31 mouse cellular contexts compared by ENCODE assay signal in genomic region chr4:88409279-88409678, GRCm38 (mm10).
"Had no signal": no experiment of that assay in that cellular context is flagged by ENCODE, and none has a peak within 500 bp of the region (broad histone marks: within the 10 kb centered on the region; RNA-seq: fewer than 3 reads in every experiment).

No protein-coding gene starts in this region.

- H3K36me3 ChIP-seq: limb, embryonic 13.5 days; limb, embryonic 15.5 days; lung, embryonic 15.5 days; midbrain, embryonic 15.5 days; neural tube, embryonic 12.5 days had no signal

- H3K4me1 ChIP-seq: limb, embryonic 10.5 days; liver, embryonic 12.5 days; liver, embryonic 13.5 days had no signal

- H3K9ac ChIP-seq: limb, embryonic 12.5 days; limb, embryonic 13.5 days; limb, embryonic 15.5 days; liver, embryonic 12.5 days; liver, embryonic 13.5 days; liver, embryonic 14.5 days; liver, embryonic 15.5 days; liver, postnatal 0 days; lung, embryonic 14.5 days; lung, embryonic 15.5 days; midbrain, embryonic 12.5 days; midbrain, embryonic 13.5 days; midbrain, embryonic 15.5 days; neural tube, embryonic 12.5 days had no signal

- H3K4me2 ChIP-seq: limb, embryonic 12.5 days; limb, embryonic 13.5 days; limb, embryonic 15.5 days; liver, embryonic 11.5 days; liver, embryonic 12.5 days; liver, embryonic 13.5 days; liver, embryonic 15.5 days; lung, embryonic 14.5 days; lung, embryonic 15.5 days; midbrain, embryonic 11.5 days; midbrain, embryonic 12.5 days; midbrain, embryonic 13.5 days; midbrain, embryonic 15.5 days; neural tube, embryonic 12.5 days had no signal

- H3K27ac ChIP-seq: limb, embryonic 10.5 days; limb, embryonic 12.5 days; limb, embryonic 13.5 days; limb, embryonic 15.5 days; liver, embryonic 12.5 days; liver, embryonic 13.5 days; liver, embryonic 14.5 days; liver, embryonic 15.5 days; lung, embryonic 15.5 days; macrophage; midbrain, embryonic 10.5 days; midbrain, embryonic 12.5 days; midbrain, embryonic 13.5 days; midbrain, embryonic 15.5 days; neural tube, embryonic 12.5 days had no signal

- H3K9me3 ChIP-seq: limb, embryonic 10.5 days; limb, embryonic 12.5 days; limb, embryonic 13.5 days; limb, embryonic 15.5 days; liver, embryonic 12.5 days; liver, embryonic 13.5 days; liver, embryonic 15.5 days; lung, embryonic 15.5 days; megakaryocyte, embryonic 14.5 days; midbrain, embryonic 10.5 days; midbrain, embryonic 12.5 days; midbrain, embryonic 13.5 days; midbrain, embryonic 15.5 days; neural tube, embryonic 12.5 days had no signal

- H3K4me3 ChIP-seq: limb, embryonic 10.5 days; limb, embryonic 12.5 days; limb, embryonic 13.5 days; limb, embryonic 15.5 days; liver, embryonic 12.5 days; liver, embryonic 13.5 days; liver, embryonic 15.5 days; lung, embryonic 15.5 days; megakaryocyte, embryonic 14.5 days; midbrain, embryonic 10.5 days; midbrain, embryonic 12.5 days; midbrain, embryonic 13.5 days; midbrain, embryonic 15.5 days; myocyte; neural tube, embryonic 12.5 days had no signal

- DNase-seq: left cerebral cortex, postnatal 4 days; liver; liver, embryonic 13.5 days; liver, postnatal 0 days; lung, adult 18-20 months; lung, embryonic 14.5 days; lung, postnatal 10 days; lung, postnatal 14 days; lung, postnatal 36 days; lung, postnatal 4 days; midbrain, embryonic 14.5 days had no signal

- H3K27me3 ChIP-seq: limb, embryonic 12.5 days; limb, embryonic 13.5 days; limb, embryonic 15.5 days; liver, embryonic 12.5 days; liver, embryonic 13.5 days; liver, embryonic 15.5 days; lung, embryonic 15.5 days; megakaryocyte, embryonic 14.5 days; midbrain, embryonic 12.5 days; midbrain, embryonic 13.5 days; midbrain, embryonic 15.5 days; neural tube, embryonic 12.5 days had no signal

- ATAC-seq: liver, embryonic 12.5 days; liver, postnatal 0 days; lung, postnatal 0 days; midbrain, embryonic 13.5 days; midbrain, embryonic 15.5 days; midbrain, embryonic 16.5 days had no signal
